Mouse (Mus musculus) effector memory CD4-positive, alpha-beta T cell, adult 5 months (primary cell): ENCODE data around the gene Hist1h2bp. TPM values are rescaled to one million over a fixed set of nuclear protein-coding genes. Genes with fewer than 3 reads are reported as not detected.

ENCODE experiments used
- polyA plus RNA-seq: library from polyadenylated mRNA; unstranded; fragments of 100-300 nt; shearing (Covaris generic); gene quantifications from one replicate; pipeline ENCODE4 v1.2.1, GENCODE M21; 2017

The Hist1h2bp gene
- polyA plus RNA-seq, result not detected

DNA sequence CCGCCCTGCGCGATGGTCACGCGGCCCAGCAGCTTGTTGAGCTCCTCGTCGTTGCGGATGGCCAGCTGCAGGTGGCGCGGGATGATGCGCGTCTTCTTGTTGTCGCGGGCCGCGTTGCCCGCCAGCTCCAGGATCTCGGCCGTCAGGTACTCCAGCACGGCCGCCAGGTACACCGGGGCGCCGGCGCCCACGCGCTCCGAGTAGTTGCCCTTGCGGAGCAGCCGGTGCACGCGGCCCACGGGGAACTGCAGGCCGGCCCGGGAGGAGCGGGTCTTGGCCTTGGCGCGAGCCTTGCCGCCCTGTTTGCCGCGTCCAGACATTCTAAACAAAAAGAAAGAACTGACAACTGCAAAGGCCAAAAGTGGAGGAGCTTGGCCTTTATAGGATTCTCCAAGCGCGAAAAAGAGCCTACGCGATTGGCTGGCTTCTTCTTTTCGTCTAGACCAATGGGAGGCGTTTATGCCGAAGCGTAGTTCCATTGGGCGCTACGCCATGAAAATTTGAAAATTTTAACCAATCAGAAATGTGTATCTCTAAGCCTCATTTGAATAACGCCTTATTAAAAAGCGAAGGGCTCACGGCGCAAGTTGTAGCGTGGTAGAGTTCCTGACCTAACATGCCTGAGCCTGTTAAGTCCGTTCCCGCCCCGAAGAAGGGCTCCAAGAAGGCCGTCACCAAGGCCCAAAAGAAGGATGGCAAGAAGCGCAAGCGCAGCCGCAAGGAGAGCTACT, at the start of gene Hist1h2bp, which contains the start of gene Hist1h2an:
Hist1h2bp (plus strand) TSS at position 563 of the 731 bp plus-strand sequence.
Hist1h2an (minus strand) TSS at position 320 of the 731 bp plus-strand sequence.

GRCm38 (mm10) chr13:21750159-21751017, 36.9 kb upstream of the Hist1h2bp start, which contains the start of gene Hist1h4k:
Gene Hist1h4k (minus strand): TSS chr13:21750505.

GRCm38 (mm10) chr13:21753524-21754285, 33.6 kb upstream of the Hist1h2bp start, which contains the start of the genes Hist1h2ak and Hist1h2bn:
Gene Hist1h2ak (minus strand): TSS chr13:21753827.
Gene Hist1h2bn (plus strand): TSS chr13:21754123.

DNA sequence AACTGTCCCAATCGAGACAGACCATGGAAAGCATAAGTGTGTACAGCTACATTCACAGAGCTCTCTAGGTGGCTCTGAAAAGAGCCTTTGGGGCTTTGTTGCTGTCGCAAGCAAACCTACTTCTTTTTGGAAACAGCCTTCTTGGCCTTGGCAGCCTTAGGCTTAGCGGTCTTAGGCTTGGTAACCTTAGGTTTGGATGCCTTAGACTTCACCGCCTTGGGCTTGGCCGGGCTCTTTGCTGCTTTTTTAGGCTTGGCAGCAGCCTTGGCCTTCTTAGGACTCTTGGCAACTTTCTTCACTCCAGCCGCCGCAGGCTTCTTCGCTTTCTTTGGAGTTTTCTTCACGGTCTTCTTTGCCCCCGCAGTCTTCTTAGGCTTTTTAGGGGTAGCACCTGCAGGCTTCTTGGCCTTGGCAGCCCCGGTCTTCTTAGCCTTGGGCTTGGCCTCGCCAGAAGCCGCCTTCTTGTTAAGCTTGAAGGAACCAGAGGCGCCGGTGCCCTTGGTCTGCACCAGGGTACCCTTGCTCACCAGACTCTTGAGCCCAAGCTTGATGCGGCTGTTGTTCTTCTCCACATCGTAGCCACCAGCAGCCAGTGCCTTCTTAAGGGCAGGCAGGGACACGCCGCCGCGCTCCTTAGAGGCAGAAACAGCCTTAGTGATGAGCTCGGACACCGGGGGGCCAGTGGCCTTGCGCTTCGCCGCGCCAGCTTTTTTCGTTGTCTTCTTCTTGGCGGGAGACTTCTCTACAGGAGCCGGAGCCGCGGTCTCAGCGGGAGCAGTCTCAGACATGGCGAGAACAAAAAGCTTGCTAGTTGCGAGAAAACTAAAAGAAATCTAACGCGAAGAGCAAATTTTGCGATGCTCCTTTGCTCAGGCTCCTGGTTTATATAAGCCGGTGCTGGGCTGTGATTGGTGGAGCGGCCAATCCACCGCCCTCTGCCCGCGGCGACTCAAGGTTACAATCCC, 7.2 kb upstream of the Hist1h2bp start, which contains the start of gene Hist1h1b:
Hist1h1b (minus strand) TSS at position 859 of the 965 bp plus-strand sequence.

GRCm38 (mm10) chr13:21783255-21783617, 4.0 kb upstream of the Hist1h2bp start, which contains the start of gene Hist1h3i:
Gene Hist1h3i (minus strand): TSS chr13:21783370.

GRCm38 (mm10) chr13:21810073-21810472, 22.8 kb downstream of the Hist1h2bp start, which contains the start of the genes Hist1h2bq and Hist1h2ao:
Gene Hist1h2bq (minus strand): TSS chr13:21810197.
Gene Hist1h2ao (plus strand): TSS chr13:21810465.

GRCm38 (mm10) chr13:21811539-21811938, 24.3 kb downstream of the Hist1h2bp start, which contains the start of gene Hist1h4m:
Gene Hist1h4m (plus strand): TSS chr13:21811746.

GRCm38 (mm10) chr13:21831418-21832394, 44.4 kb downstream of the Hist1h2bp start, which contains the start of gene Hist1h4n:
Gene Hist1h4n (minus strand): TSS chr13:21832196.

DNA sequence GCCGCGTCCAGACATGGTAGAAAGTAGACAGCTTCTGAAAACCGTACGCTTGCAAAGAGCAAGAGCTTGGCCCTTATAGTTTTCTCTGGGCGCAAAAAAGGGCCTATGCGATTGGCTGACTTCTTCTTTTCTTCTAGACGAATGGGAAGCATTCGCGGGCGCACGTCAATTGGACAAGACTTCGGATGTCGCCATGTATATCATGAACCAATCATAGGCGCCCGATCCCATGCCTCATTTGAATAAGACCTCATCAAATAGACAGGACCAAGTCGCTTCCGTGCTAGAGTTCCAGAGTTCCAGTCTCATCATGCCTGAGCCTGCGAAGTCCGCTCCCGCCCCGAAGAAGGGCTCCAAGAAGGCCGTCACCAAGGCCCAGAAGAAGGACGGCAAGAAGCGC, 46.2 kb downstream of the Hist1h2bp start, which contains the start of the genes Hist1h2ap and Hist1h2br:
Hist1h2ap (minus strand) TSS at position 47 of the 400 bp plus-strand sequence.
Hist1h2br (plus strand) TSS at position 283 of the 400 bp plus-strand sequence.

Other genes with a start within 250 kb of the Hist1h2bp start
- gene Olfr1366, start 244.7 kb upstream of the Hist1h2bp start, polyA plus RNA-seq, result not detected
- gene Olfr1535, start 227.6 kb upstream of the Hist1h2bp start, polyA plus RNA-seq, result not detected
- not detected for gene Olfr1364, start 205.7 kb upstream of the Hist1h2bp start, polyA plus RNA-seq
- gene Olfr1362, start 173.4 kb upstream of the Hist1h2bp start, polyA plus RNA-seq, result not detected
- gene Olfr11, start 144.9 kb upstream of the Hist1h2bp start, polyA plus RNA-seq, result not detected
- not detected for gene Olfr1361, start 124.1 kb upstream of the Hist1h2bp start, polyA plus RNA-seq
- gene Olfr1360, start 110.1 kb upstream of the Hist1h2bp start, polyA plus RNA-seq, result not detected
- gene Olfr1359, start 89.3 kb upstream of the Hist1h2bp start, polyA plus RNA-seq, result not detected
- not detected for gene Hist1h2bl, start 71.3 kb upstream of the Hist1h2bp start, polyA plus RNA-seq
- gene Hist1h2ai, start 71.0 kb upstream of the Hist1h2bp start, polyA plus RNA-seq, result not detected
- gene Hist1h3h, start 69.8 kb upstream of the Hist1h2bp start, polyA plus RNA-seq, result not detected
- gene Hist1h2bm, start 65.4 kb upstream of the Hist1h2bp start, polyA plus RNA-seq, result not detected
- not detected for gene Hist1h4j, start 52.4 kb upstream of the Hist1h2bp start, polyA plus RNA-seq
- gene Hist1h4k, start 37.0 kb upstream of the Hist1h2bp start, polyA plus RNA-seq, result not detected
- not detected for gene Hist1h2ak, start 33.6 kb upstream of the Hist1h2bp start, polyA plus RNA-seq
- 1.1 TPM for gene Hist1h2bn, start 33.3 kb upstream of the Hist1h2bp start, polyA plus RNA-seq
- gene Hist1h1b, start 6.8 kb upstream of the Hist1h2bp start, polyA plus RNA-seq, result 0.70 TPM
- 2.5 TPM for gene Hist1h3i, start 4.1 kb upstream of the Hist1h2bp start, polyA plus RNA-seq
- not detected for gene Hist1h2an, start 243 bp upstream of the Hist1h2bp start, polyA plus RNA-seq
- gene Hist1h2bq, start 22.7 kb downstream of the Hist1h2bp start, polyA plus RNA-seq, result 4.2 TPM
- gene Hist1h2ao, start 23.0 kb downstream of the Hist1h2bp start, polyA plus RNA-seq, result 3.7 TPM
- 31.4 TPM for gene Hist1h4m, start 24.3 kb downstream of the Hist1h2bp start, polyA plus RNA-seq
- 21.6 TPM for gene Hist1h4n, start 44.7 kb downstream of the Hist1h2bp start, polyA plus RNA-seq
- gene Hist1h2ap, start 46.0 kb downstream of the Hist1h2bp start, polyA plus RNA-seq, result 37.5 TPM
- 3.9 TPM for gene Hist1h2br, start 46.3 kb downstream of the Hist1h2bp start, polyA plus RNA-seq
- gene Zfp184, start 157.6 kb downstream of the Hist1h2bp start, polyA plus RNA-seq, result 0.39 TPM
- gene Pom121l2, start 193.7 kb downstream of the Hist1h2bp start, polyA plus RNA-seq, result not detected
- 1.3 TPM for gene Prss16, start 222.3 kb downstream of the Hist1h2bp start, polyA plus RNA-seq
- 6.2 TPM for gene Hist1h2ah, start 248.1 kb downstream of the Hist1h2bp start, polyA plus RNA-seq
- not detected for gene Hist1h2bk, start 248.4 kb downstream of the Hist1h2bp start, polyA plus RNA-seq